Mouse (Mus musculus) embryonic fibroblast, embryonic 13.5 days (primary cell): Measurements from ENCODE around the gene Mid1.
"Not testable (repeated sequence)": the region's sequence is repeated elsewhere in the genome, so short reads cannot be mapped to it uniquely, and the experiment has no call there.

Experiments
- CTCF ChIP-seq: IDR thresholded peaks from 2 replicates; pipeline ENCODE4 v1.5.1; 2011; ENCODE audit warnings: mild to moderate bottlenecking, control low read depth, low read length, moderate library complexity, borderline replicate concordance; ENCODE audit not compliant: insufficient read depth
- POLR2A ChIP-seq: IDR thresholded peaks from 2 replicates; pipeline ENCODE4 v1.6.1; 2011; ENCODE audit warnings: low read depth, mild to moderate bottlenecking, control low read depth, low read length, moderate library complexity

DNA sequence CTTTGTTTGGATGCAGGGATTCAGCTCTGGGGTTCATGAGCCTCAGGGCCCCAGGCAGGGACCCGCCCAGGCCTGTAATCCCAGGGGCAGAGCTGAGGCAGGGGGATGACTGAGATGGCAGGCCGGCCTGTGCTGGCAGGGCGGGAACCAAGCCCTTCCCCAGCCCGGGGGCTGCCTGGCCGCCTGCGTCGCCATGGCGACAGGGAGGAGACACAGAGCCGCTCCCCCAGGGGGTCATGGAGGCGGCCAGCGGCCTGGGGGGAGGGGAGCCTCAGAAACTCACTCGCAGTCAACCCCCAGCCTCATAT, 316.3 kb downstream of the Mid1 start:
- TF ChIP-seq POLR2A, CTCF: not testable (repeated sequence)
